ENCODE assay signal across 8 mouse cellular contexts in genomic region chr7:100608910-100609309, GRCm38 (mm10). TPM values are rescaled to one million over a fixed set of nuclear protein-coding genes. Genes with fewer than 3 reads are reported as not detected.
DNase-seq lines count a peak whose midpoint lies in the region; ATAC-seq and TF ChIP-seq lines count a peak whose summit lies in the region.

No protein-coding gene starts in this region.

- intact Hi-C loops in heart, postnatal 14 days (cut with DNase I): no loop called here

- WGBS in heart, embryonic 12.5 days: 19% methylated on average over 4 of the region's 4 CpGs
- WGBS in forebrain, embryonic 14.5 days: 29% methylated on average over 4 of the region's 4 CpGs
- WGBS in liver, embryonic 14.5 days (ENCODE audit: insufficient replicate concordance): 14% methylated on average over 4 of the region's 4 CpGs

- dilution Hi-C loops in CH12.LX (cut with MboI; ENCODE audit: extremely low pct_ligation_motif_present, extremely low pct_unique_long_range_greater_than_20kb, low sequenced_read_pairs): no loop called here

- H3K9ac ChIP-seq in heart, embryonic 12.5 days: peak overlapping the region; percentile 99
- peak overlapping the region; percentile 71 for H3K9ac ChIP-seq in CH12.LX (ENCODE audit: insufficient read depth, low read depth)
- H3K9ac ChIP-seq in forebrain, embryonic 14.5 days (ENCODE audit: low read length): peak overlapping the region; percentile 100
- peak overlapping the region; percentile 83 for H3K9ac ChIP-seq in liver, embryonic 14.5 days (replicated peaks)

- TF ChIP-seq EP300 in CH12.LX (IDR thresholded peaks at IDR 0.05; ENCODE audit: low read length): no peak
- no peak for TF ChIP-seq EP300 in liver, embryonic 14.5 days (IDR thresholded peaks at IDR 0.05; ENCODE audit: low read depth)

- peak overlapping the region; percentile 97 for H3K4me3 ChIP-seq in heart, embryonic 12.5 days
- peak overlapping the region; percentile 70 to 99 (median 93) for H3K4me3 ChIP-seq in CH12.LX (replicated peaks in 1 of 3; ENCODE audit: low read depth in 2 of 3, low read length in 2 of 3, poor library complexity in 1 of 3)
- peak overlapping the region; percentile 99 for H3K4me3 ChIP-seq in forebrain, embryonic 14.5 days (ENCODE audit: low read depth, low read length)
- peak overlapping the region; percentile 71 to 77 for H3K4me3 ChIP-seq in liver, embryonic 14.5 days (ENCODE audit: insufficient read depth in 1 of 2, low read depth in 2 of 2, low read length in 2 of 2)

- H3K9me3 ChIP-seq in heart, embryonic 12.5 days (replicated peaks): no peaks in the 10 kb centered on the region
- no peaks in the 10 kb centered on the region for H3K9me3 ChIP-seq in CH12.LX (replicated peaks; ENCODE audit: low read length)
- no peaks in the 10 kb centered on the region for H3K9me3 ChIP-seq in forebrain, embryonic 14.5 days (replicated peaks; ENCODE audit: control insufficient read depth, low read length)
- no peaks in the 10 kb centered on the region for H3K9me3 ChIP-seq in liver, embryonic 14.5 days (ENCODE audit: control insufficient read depth, low read length)

- peaks cover 10% of the 10 kb centered on the region; the same call in 1 of the 2 replicates for H3K4me1 ChIP-seq in heart, embryonic 12.5 days (replicated peaks)
- peaks cover 5 to 25% of the 10 kb centered on the region in 2 experiments; a peak in 2 of 4 replicates for H3K4me1 ChIP-seq in CH12.LX (ENCODE audit: control insufficient read depth in 1 of 2, insufficient read depth in 2 of 2)
- peaks cover 10% of the 10 kb centered on the region for H3K4me1 ChIP-seq in forebrain, embryonic 14.5 days (ENCODE audit: control insufficient read depth, insufficient read depth, low read length)
- H3K4me1 ChIP-seq in liver, embryonic 14.5 days (replicated peaks; ENCODE audit: control insufficient read depth in 2 of 2, insufficient read depth in 2 of 2, low read length in 1 of 2): peaks cover 6 to 8% of the 10 kb centered on the region in 2 experiments

- peak overlapping the region; percentile 67 for H3K4me2 ChIP-seq in heart, embryonic 12.5 days
- H3K4me2 ChIP-seq in CH12.LX (ENCODE audit: insufficient read depth, low read depth, poor library complexity, severe bottlenecking): peak overlapping the region; percentile 97
- H3K4me2 ChIP-seq in forebrain, embryonic 14.5 days (ENCODE audit: low read length): peak overlapping the region; percentile 83
- peak overlapping the region; percentile 91 for H3K4me2 ChIP-seq in liver, embryonic 14.5 days (ENCODE audit: low read depth)

- no peak for TF ChIP-seq RAD21 in CH12.LX (IDR thresholded peaks at IDR 0.05; ENCODE audit: low read depth, low read length)

- 0 out of 2 replicates have a peak overlapping the region, but pooled peaks have one; percentile 99 for H3K27ac ChIP-seq in heart, embryonic 12.5 days (ENCODE audit: poor library complexity, severe bottlenecking)
- H3K27ac ChIP-seq in CH12.LX (ENCODE audit: insufficient read depth, low read depth): no peak overlapping the region
- peak overlapping the region; percentile 99 for H3K27ac ChIP-seq in forebrain, embryonic 14.5 days (ENCODE audit: low read depth, low read length)
- peak overlapping the region; percentile 96; the same call in 1 of the 2 replicates for H3K27ac ChIP-seq in liver, embryonic 14.5 days

- H3K79me2 ChIP-seq in CH12.LX (replicated peaks; ENCODE audit: control insufficient read depth, extremely low read depth, insufficient read depth, poor library complexity, severe bottlenecking): peaks cover 20% of the 10 kb centered on the region

- no peak for ATAC-seq in heart, embryonic 12.5 days (ENCODE audit: insufficient number of reproducible peaks, low FRiP score)
- ATAC-seq in forebrain, embryonic 14.5 days: no peak
- no peak for ATAC-seq in liver, embryonic 14.5 days (ENCODE audit: insufficient read depth)

- no peak for DNase-seq in heart, postnatal 14 days
- no peak for DNase-seq in CH12.LX (ENCODE audit: extremely low read depth)
- no peak for DNase-seq in forebrain, embryonic 14.5 days (ENCODE audit: low spot score)
- no peak for DNase-seq in liver, embryonic 14.5 days (ENCODE audit: low read depth in 3 of 3, low spot score in 3 of 3)
- DNase-seq in left cerebral cortex, adult 18-20 months (ENCODE audit: low spot score in 2 of 2): no peak
- no peak for DNase-seq in cerebellum, postnatal 4 days (ENCODE audit: low spot score in 2 of 2)
- no peak for DNase-seq in kidney, postnatal 14 days

- no peak for TF ChIP-seq CTCF in CH12.LX (conservative IDR thresholded peaks at IDR 0.05 in 1 of 2, IDR thresholded peaks at IDR 0.05 in 1 of 2; ENCODE audit: low read depth in 2 of 2, low read length in 2 of 2)
- no peak for TF ChIP-seq CTCF in liver, embryonic 14.5 days (IDR thresholded peaks at IDR 0.05; ENCODE audit: low read depth)

- H3K36me3 ChIP-seq in heart, embryonic 12.5 days: no peaks in the 10 kb centered on the region
- no peaks in the 10 kb centered on the region for H3K36me3 ChIP-seq in CH12.LX (replicated peaks in 1 of 2; ENCODE audit: control insufficient read depth in 1 of 2, insufficient read depth in 1 of 2, low read length in 1 of 2)
- H3K36me3 ChIP-seq in forebrain, embryonic 14.5 days (ENCODE audit: control insufficient read depth, insufficient read depth, low read length): no peaks in the 10 kb centered on the region
- H3K36me3 ChIP-seq in liver, embryonic 14.5 days (replicated peaks; ENCODE audit: control insufficient read depth, insufficient read depth, low read depth): no peaks in the 10 kb centered on the region

- in situ Hi-C loops in CH12.LX (cut with MboI; ENCODE audit: low pct_ligation_motif_present, low pct_unique_long_range_greater_than_20kb, low sequenced_read_pairs): no loop called here

- H3K27me3 ChIP-seq in heart, embryonic 12.5 days (replicated peaks): no peaks in the 10 kb centered on the region
- no peaks in the 10 kb centered on the region for H3K27me3 ChIP-seq in CH12.LX (replicated peaks)
- H3K27me3 ChIP-seq in forebrain, embryonic 14.5 days (replicated peaks; ENCODE audit: control insufficient read depth, insufficient read depth, low read length): no peaks in the 10 kb centered on the region
- H3K27me3 ChIP-seq in liver, embryonic 14.5 days (ENCODE audit: control insufficient read depth, insufficient read depth, low read length): no peaks in the 10 kb centered on the region

- no peak for TF ChIP-seq POLR2A in CH12.LX (IDR thresholded peaks at IDR 0.05; ENCODE audit: low read depth, low read length)

TF ChIP-seq in CH12.LX, 34 proteins besides CTCF, POLR2A, EP300 and RAD21 (continues in another document):
- TF ChIP-seq ZKSCAN1 (IDR thresholded peaks at IDR 0.05; ENCODE audit: borderline replicate concordance, low read depth, low read length) (no peak), CHD1 (IDR thresholded peaks at IDR 0.05; ENCODE audit: low read depth, low read length) (no peak), SMC3 (IDR thresholded peaks at IDR 0.05; ENCODE audit: low read depth, low read length) (no peak), GABPA (IDR thresholded peaks at IDR 0.05; ENCODE audit: insufficient replicate concordance, low read depth, low read length) (no peak), ETS1 (conservative IDR thresholded peaks at IDR 0.05; ENCODE audit: low read depth, low read length) (no peak), E2F4 (IDR thresholded peaks at IDR 0.05; ENCODE audit: insufficient replicate concordance, low read depth, low read length) (no peak), TBP (conservative IDR thresholded peaks at IDR 0.05; ENCODE audit: low read depth, low read length) (no peak), SIN3A (IDR thresholded peaks at IDR 0.05; ENCODE audit: low read length) (no peak), KAT2A (IDR thresholded peaks at IDR 0.05; ENCODE audit: insufficient replicate concordance, low read length) (no peak), MAX (IDR thresholded peaks at IDR 0.05; ENCODE audit: low read length) (no peak), RCOR1 (conservative IDR thresholded peaks at IDR 0.05; ENCODE audit: low read depth, low read length) (no peak), BHLHE40 (IDR thresholded peaks at IDR 0.05; ENCODE audit: low read depth, low read length) (no peak), ZNF384 (IDR thresholded peaks at IDR 0.05; ENCODE audit: low read depth, low read length) (no peak), MAZ (IDR thresholded peaks at IDR 0.05; ENCODE audit: low read depth, low read length) (no peak), MYC (IDR thresholded peaks at IDR 0.05; ENCODE audit: low read depth, low read length) (no peak)

RNA-seq across cellular contexts. Expression of gene Mrpl48, which starts 0.8 kb away (rescaled TPM):
- 74.3 and 76.2 TPM in 2 replicates for polyA plus RNA-seq in heart, embryonic 12.5 days (2016; fragmentation: Nextera tagmentation; extraction: Ambion mirVana)
- 10 to 100 TPM; 65.9 to 70.4 TPM for total RNA-seq in heart, postnatal 14 days (2021)
- 39.1 and 42.5 TPM in 2 replicates for total RNA-seq in CH12.LX (2012; rRNA removed)
- 99.4 and 104 TPM in 2 replicates for total RNA-seq in CH12.LX (2014; rRNA removed)
- polyA plus RNA-seq in CH12.LX (2012; ENCODE audit: insufficient read length, low read depth): 98.5 and 110 TPM in 2 replicates
- polyA plus RNA-seq in forebrain, embryonic 14.5 days (2014; fragmentation: Nextera tagmentation; extraction: Ambion mirVana): 82.8 and 85.1 TPM in 2 replicates
- polyA plus RNA-seq in liver, embryonic 14.5 days (2012; rRNA removed): 15.1 and 21.5 TPM in 2 replicates
- 47.2 and 50.8 TPM in 2 replicates for polyA plus RNA-seq in liver, embryonic 14.5 days (2014; fragmentation: Nextera tagmentation; extraction: Ambion mirVana)
- total RNA-seq in left cerebral cortex, adult 18-20 months (2021): 10 to 100 TPM; 73.0 to 75.1 TPM

RNA-seq across cellular contexts. Expression of gene Rab6a, which starts 1.7 kb away (rescaled TPM):
- polyA plus RNA-seq in heart, embryonic 12.5 days (2016; fragmentation: Nextera tagmentation; extraction: Ambion mirVana): 122 and 124 TPM in 2 replicates
- total RNA-seq in heart, postnatal 14 days (2021): 10 to 100 TPM; 66.0 to 67.1 TPM
- total RNA-seq in CH12.LX (2012; rRNA removed) (11.1 and 12.0 TPM in 2 replicates), CH12.LX (2014; rRNA removed) (30.7 and 35.2 TPM in 2 replicates)
- 23.2 and 30.7 TPM in 2 replicates for polyA plus RNA-seq in CH12.LX (2012; ENCODE audit: insufficient read length, low read depth)
- polyA plus RNA-seq in forebrain, embryonic 14.5 days (2014; fragmentation: Nextera tagmentation; extraction: Ambion mirVana): 188 and 208 TPM in 2 replicates
- 17.0 and 24.3 TPM in 2 replicates for polyA plus RNA-seq in liver, embryonic 14.5 days (2012; rRNA removed)
- 39.8 and 43.9 TPM in 2 replicates for polyA plus RNA-seq in liver, embryonic 14.5 days (2014; fragmentation: Nextera tagmentation; extraction: Ambion mirVana)
- 100 to 1,000 TPM; 426 to 428 TPM for total RNA-seq in left cerebral cortex, adult 18-20 months (2021)

RNA-seq across cellular contexts. Expression of gene Plekhb1, which starts 53.3 kb away (rescaled TPM):
- polyA plus RNA-seq in heart, embryonic 12.5 days (2016; fragmentation: Nextera tagmentation; extraction: Ambion mirVana): 1.4 and 1.9 TPM in 2 replicates
- total RNA-seq in heart, postnatal 14 days (2021): 1 to 10 TPM; 1.8 to 2.3 TPM
- total RNA-seq in CH12.LX (2012; rRNA removed): 0.04 and 0.08 TPM in 2 replicates
- not detected in 2 replicates for total RNA-seq in CH12.LX (2014; rRNA removed)
- polyA plus RNA-seq in CH12.LX (2012; ENCODE audit: insufficient read length, low read depth): not detected in 2 replicates
- polyA plus RNA-seq in forebrain, embryonic 14.5 days (2014; fragmentation: Nextera tagmentation; extraction: Ambion mirVana): 5.7 and 8.0 TPM in 2 replicates
- polyA plus RNA-seq in liver, embryonic 14.5 days (2012; rRNA removed): 0.29 and 0.42 TPM in 2 replicates
- 0.24 and 0.43 TPM in 2 replicates for polyA plus RNA-seq in liver, embryonic 14.5 days (2014; fragmentation: Nextera tagmentation; extraction: Ambion mirVana)
- total RNA-seq in left cerebral cortex, adult 18-20 months (2021): 100 to 1,000 TPM; 174 to 178 TPM
